Mouse (Mus musculus) spleen, adult 2 months (tissue): Measurements from ENCODE around the gene Prkce.

ENCODE experiments used
- CTCF ChIP-seq: fragments of 200-500 bp; IDR thresholded peaks from 2 replicates; pipeline ENCODE4 v1.5.1; 2011; ENCODE audit warnings: mild to moderate bottlenecking, inconsistent platforms; ENCODE audit not compliant: insufficient read depth, insufficient read length, insufficient replicate concordance; ENCODE audit errors: extremely low read depth
- POLR2A ChIP-seq: fragments of 200-500 bp; IDR thresholded peaks from 2 replicates; pipeline ENCODE4 v1.6.1; 2011; ENCODE audit warnings: low read depth, low read length, inconsistent platforms

DNA sequence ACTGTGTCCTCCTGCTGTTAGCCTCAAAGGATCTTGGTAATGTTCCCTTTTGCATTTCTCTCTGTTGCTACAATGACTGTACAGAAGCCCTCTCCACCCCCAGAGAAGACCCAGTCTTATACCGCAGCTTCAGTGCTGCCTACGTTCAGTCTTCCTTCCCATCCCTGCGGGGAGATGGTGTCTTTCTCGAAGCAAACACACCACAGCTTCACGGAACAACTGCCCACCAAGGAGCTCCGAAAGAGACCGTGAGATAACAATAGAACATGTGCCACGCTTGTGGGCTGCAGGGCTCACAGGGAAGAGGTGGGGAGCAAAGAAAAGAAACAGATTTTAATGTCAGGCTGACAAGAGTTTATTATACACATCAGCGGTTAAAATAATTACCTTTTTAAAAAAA, 46.7 kb downstream of the Prkce start:
- no peak for TF ChIP-seq POLR2A
- no peak for TF ChIP-seq CTCF
